Mouse (Mus musculus) olfactory bulb, adult 2 months (tissue): Measurements from ENCODE around the gene Zup1.

Experiments
- CTCF ChIP-seq: fragments of 200-500 bp; IDR thresholded peaks from 2 replicates; pipeline ENCODE4 v1.5.1; 2012; ENCODE audit warnings: low read depth, mild to moderate bottlenecking, low read length, moderate library complexity; ENCODE audit not compliant: insufficient read depth
- POLR2A ChIP-seq: fragments of 200-500 bp; IDR thresholded peaks from 2 replicates; pipeline ENCODE4 v1.6.1; 2012; ENCODE audit warnings: mild to moderate bottlenecking, low read depth, low read length, moderate library complexity; ENCODE audit not compliant: insufficient read depth

DNA sequence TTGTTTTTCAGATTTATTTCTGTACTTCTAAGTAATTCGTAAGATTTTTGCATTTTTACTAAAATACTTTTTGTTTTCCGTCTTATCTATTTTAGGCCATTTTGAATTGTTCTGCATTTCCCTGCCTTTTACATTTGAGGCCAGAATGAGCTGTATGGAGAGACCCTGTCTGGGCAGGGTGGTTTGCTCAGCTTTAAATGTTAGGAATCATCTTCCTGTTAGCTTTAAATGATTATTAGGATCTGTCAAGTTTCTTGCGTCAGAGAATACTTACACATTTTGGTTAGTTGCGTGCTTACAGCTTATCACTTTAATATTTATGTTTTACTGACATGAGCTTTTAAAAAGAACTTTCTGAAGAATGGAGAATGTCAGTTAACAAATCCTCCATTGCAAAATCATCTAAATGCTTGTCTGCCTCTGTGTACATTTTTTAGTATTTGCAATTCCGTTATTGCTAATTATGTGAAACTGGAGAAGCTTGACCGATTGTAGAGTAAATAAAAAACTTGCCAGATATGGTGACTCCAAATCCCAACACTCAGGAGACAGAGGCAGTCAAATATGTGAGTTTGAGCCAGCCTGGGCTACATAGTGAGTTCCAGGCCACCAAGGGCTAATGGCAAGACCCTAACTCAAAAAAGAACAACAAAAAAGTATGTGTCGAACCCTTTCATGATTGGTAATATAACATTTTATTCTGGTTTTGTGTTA is 23.9 kb upstream of the Zup1 start:
- no peak for TF ChIP-seq CTCF
- no peak for TF ChIP-seq POLR2A
